ENCODE assay signal across 9 mouse cellular contexts in the genomic region with DNA sequence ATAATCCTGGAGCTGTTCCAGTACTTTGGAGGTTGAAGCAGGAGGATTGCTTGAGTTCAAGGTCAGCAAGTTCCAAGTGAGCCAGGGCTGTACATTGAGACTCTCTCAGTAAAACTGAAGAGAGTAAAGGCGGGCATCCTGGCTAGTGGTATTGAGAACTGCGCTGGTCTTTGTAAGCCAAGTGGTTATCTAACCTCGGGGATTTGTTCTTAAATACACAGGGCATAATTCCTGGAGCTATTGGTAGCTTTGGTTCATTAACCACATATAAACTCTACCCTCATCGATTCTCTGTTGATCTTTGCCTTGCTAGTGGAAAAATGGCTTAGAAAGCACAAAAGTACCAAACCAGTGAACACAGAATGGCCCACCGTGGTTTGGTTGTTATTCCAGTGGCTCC. TPM values are rescaled to one million over a fixed set of nuclear protein-coding genes. Genes with fewer than 3 reads are reported as not detected.
A peak's percentile ranks its signal among the peaks of the same experiment; 100 is the strongest.
DNase-seq lines count a peak whose midpoint lies in the region; ATAC-seq lines count a peak whose summit lies in the region.
"Had no signal": no experiment of that assay in that cellular context is flagged by ENCODE, and none has a peak within 500 bp of the region (broad histone marks: within the 10 kb centered on the region; RNA-seq: fewer than 3 reads in every experiment).

No protein-coding gene starts in this region.

- H3K9ac ChIP-seq in embryonic facial prominence, embryonic 12.5 days, result peak overlapping the region; percentile 71; the same call in 1 of the 2 replicates
- H3K9ac ChIP-seq in hindbrain, embryonic 16.5 days (ENCODE audit: low read depth, low read length), result peak overlapping the region; percentile 27; the same call in 1 of the 2 replicates
- peak overlapping the region; percentile 78 for H3K9ac ChIP-seq in midbrain, embryonic 13.5 days (replicated peaks)

- DNase-seq in kidney, adult 18-20 months, result peak; percentile 33
- no peak for DNase-seq in kidney, adult 8-10 months
- no peak for DNase-seq in right cerebral cortex, postnatal 36 days (ENCODE audit: low spot score in 2 of 2)
- DNase-seq in left cerebral cortex, adult 18-20 months (ENCODE audit: low spot score in 2 of 2), result no peak
- no peak for DNase-seq in thymus, postnatal 4 days

- peaks cover 14% of the 10 kb centered on the region; the same call in 1 of the 2 replicates for H3K4me1 ChIP-seq in embryonic facial prominence, embryonic 12.5 days
- peaks cover 15% of the 10 kb centered on the region for H3K4me1 ChIP-seq in hindbrain, embryonic 16.5 days (ENCODE audit: control insufficient read depth, insufficient read depth, low read depth, low read length)
- peaks cover 36% of the 10 kb centered on the region for H3K4me1 ChIP-seq in midbrain, embryonic 13.5 days (replicated peaks)

- no peak for ATAC-seq in embryonic facial prominence, embryonic 12.5 days (ENCODE audit: insufficient number of reproducible peaks, insufficient read depth, low FRiP score, low TSS enrichment)
- no peak for ATAC-seq in hindbrain, embryonic 16.5 days
- ATAC-seq in midbrain, embryonic 13.5 days, result no peak

- peak overlapping the region; percentile 81 for H3K4me3 ChIP-seq in embryonic facial prominence, embryonic 12.5 days
- H3K4me3 ChIP-seq in hindbrain, embryonic 16.5 days (ENCODE audit: low read length), result peak overlapping the region; percentile 87
- H3K4me3 ChIP-seq in midbrain, embryonic 13.5 days (replicated peaks), result peak overlapping the region; percentile 72

- H3K27me3 ChIP-seq in embryonic facial prominence, embryonic 12.5 days, result no peaks in the 10 kb centered on the region
- H3K27me3 ChIP-seq in hindbrain, embryonic 16.5 days (replicated peaks; ENCODE audit: control insufficient read depth, insufficient read depth, low read length), result no peaks in the 10 kb centered on the region
- H3K27me3 ChIP-seq in midbrain, embryonic 13.5 days, result no peaks in the 10 kb centered on the region

- no peak overlapping the region for H3K27ac ChIP-seq in embryonic facial prominence, embryonic 12.5 days
- H3K27ac ChIP-seq in hindbrain, embryonic 16.5 days (ENCODE audit: low read depth, low read length), result no peak overlapping the region
- H3K27ac ChIP-seq in midbrain, embryonic 13.5 days, result no peak overlapping the region

- H3K4me2 ChIP-seq in embryonic facial prominence, embryonic 12.5 days (replicated peaks), result peak overlapping the region; percentile 92
- H3K4me2 ChIP-seq in hindbrain, embryonic 16.5 days (ENCODE audit: low read length), result peak overlapping the region; percentile 80
- peak overlapping the region; percentile 97 for H3K4me2 ChIP-seq in midbrain, embryonic 13.5 days (replicated peaks)

- H3K9me3 ChIP-seq in embryonic facial prominence, embryonic 12.5 days, result no peaks in the 10 kb centered on the region
- no peaks in the 10 kb centered on the region for H3K9me3 ChIP-seq in hindbrain, embryonic 16.5 days (ENCODE audit: control insufficient read depth, low read length)
- no peaks in the 10 kb centered on the region for H3K9me3 ChIP-seq in midbrain, embryonic 13.5 days
- H3K9me3 ChIP-seq: G1E had no signal

- H3K36me3 ChIP-seq in embryonic facial prominence, embryonic 12.5 days, result peaks cover 8% of the 10 kb centered on the region; the same call in 1 of the 2 replicates
- no peaks in the 10 kb centered on the region for H3K36me3 ChIP-seq in hindbrain, embryonic 16.5 days (ENCODE audit: control insufficient read depth, insufficient read depth, low read length)
- H3K36me3 ChIP-seq in midbrain, embryonic 13.5 days, result 0 out of 2 replicates have a peak, but pooled peaks cover 3% of the 10 kb centered on the region

- WGBS in embryonic facial prominence, embryonic 12.5 days, result 89% methylated on average over 5 of the region's 5 CpGs
- WGBS in hindbrain, embryonic 16.5 days, result 90% methylated on average over 5 of the region's 5 CpGs
- 82% methylated on average over 5 of the region's 5 CpGs for WGBS in midbrain, embryonic 13.5 days

RNA-seq across cellular contexts. Expression of a gene that starts 20.6 kb away (rescaled TPM):
- 98.4 and 99.4 TPM in 2 replicates for polyA plus RNA-seq in embryonic facial prominence, embryonic 12.5 days (2016; fragmentation: Nextera tagmentation; extraction: Ambion mirVana)
- 101 and 108 TPM in 2 replicates for polyA plus RNA-seq in hindbrain, embryonic 16.5 days (2015; fragmentation: Nextera tagmentation; extraction: Ambion mirVana)
- 128 and 137 TPM in 2 replicates for polyA plus RNA-seq in midbrain, embryonic 13.5 days (2015; fragmentation: Nextera tagmentation; extraction: Ambion mirVana)
- 10 to 100 TPM; 87.6 to 90.4 TPM for total RNA-seq in left cerebral cortex, adult 18-20 months (2021)

RNA-seq across cellular contexts. Expression of a gene that starts 53.8 kb away (rescaled TPM):
- polyA plus RNA-seq in embryonic facial prominence, embryonic 12.5 days (2016; fragmentation: Nextera tagmentation; extraction: Ambion mirVana), result 50.4 and 53.1 TPM in 2 replicates
- 90.3 and 93.5 TPM in 2 replicates for polyA plus RNA-seq in hindbrain, embryonic 16.5 days (2015; fragmentation: Nextera tagmentation; extraction: Ambion mirVana)
- 70.1 and 72.7 TPM in 2 replicates for polyA plus RNA-seq in midbrain, embryonic 13.5 days (2015; fragmentation: Nextera tagmentation; extraction: Ambion mirVana)
- 10 to 100 TPM; 18.3 to 22.4 TPM for total RNA-seq in left cerebral cortex, adult 18-20 months (2021)

RNA-seq across cellular contexts. Expression of a gene that starts 58.0 kb away (rescaled TPM):
- polyA plus RNA-seq in embryonic facial prominence, embryonic 12.5 days (2016; fragmentation: Nextera tagmentation; extraction: Ambion mirVana), result 47.4 and 49.1 TPM in 2 replicates
- polyA plus RNA-seq in hindbrain, embryonic 16.5 days (2015; fragmentation: Nextera tagmentation; extraction: Ambion mirVana), result 96.9 and 98.5 TPM in 2 replicates
- polyA plus RNA-seq in midbrain, embryonic 13.5 days (2015; fragmentation: Nextera tagmentation; extraction: Ambion mirVana), result 88.1 and 88.3 TPM in 2 replicates
- 10 to 100 TPM; 92.6 to 96.2 TPM for total RNA-seq in left cerebral cortex, adult 18-20 months (2021)

Comparison
In these comparisons a context has a peak if more than half of its experiments do, and no peak if none do; other contexts are left out.
1. H3K9ac ChIP-seq: peak in every context shown above with its lines; median percentile 78 in midbrain, embryonic 13.5 days; 71 in embryonic facial prominence, embryonic 12.5 days; 27 in hindbrain, embryonic 16.5 days.